Mouse (Mus musculus) spleen, postnatal 36 days (tissue): Measurements from ENCODE around the gene Anln.
A peak's percentile ranks its signal among the peaks of the same experiment; 100 is the strongest.
"Not testable (repeated sequence)": the region's sequence is repeated elsewhere in the genome, so short reads cannot be mapped to it uniquely, and the experiment has no call there.

ENCODE experiments used
- DNase-seq, 2 experiments: peaks; one replicate each; pipeline ENCODE4 v3.0.0; 2022; ENCODE audit warnings: low spot score in 2 of 2, mixed read lengths in 1 of 2

The Anln gene

GRCm38 (mm10) chr9:22389021-22389476 is at the start of gene Anln:
Gene Anln, minus strand, starts transcription at chr9:22389188.
- peak; percentile 90 to 91 for DNase-seq

- DNase-seq: no peak
Observed at GRCm38 (mm10) chr9:22434101-22434500, 45.1 kb upstream of the Anln start.

GRCm38 (mm10) chr9:22433221-22433620 is 44.2 kb upstream of the Anln start:
- DNase-seq: no peak

GRCm38 (mm10) chr9:22430315-22430840 is 41.4 kb upstream of the Anln start:
- DNase-seq: peak in 1 of 2 experiments; percentile 20

DNA sequence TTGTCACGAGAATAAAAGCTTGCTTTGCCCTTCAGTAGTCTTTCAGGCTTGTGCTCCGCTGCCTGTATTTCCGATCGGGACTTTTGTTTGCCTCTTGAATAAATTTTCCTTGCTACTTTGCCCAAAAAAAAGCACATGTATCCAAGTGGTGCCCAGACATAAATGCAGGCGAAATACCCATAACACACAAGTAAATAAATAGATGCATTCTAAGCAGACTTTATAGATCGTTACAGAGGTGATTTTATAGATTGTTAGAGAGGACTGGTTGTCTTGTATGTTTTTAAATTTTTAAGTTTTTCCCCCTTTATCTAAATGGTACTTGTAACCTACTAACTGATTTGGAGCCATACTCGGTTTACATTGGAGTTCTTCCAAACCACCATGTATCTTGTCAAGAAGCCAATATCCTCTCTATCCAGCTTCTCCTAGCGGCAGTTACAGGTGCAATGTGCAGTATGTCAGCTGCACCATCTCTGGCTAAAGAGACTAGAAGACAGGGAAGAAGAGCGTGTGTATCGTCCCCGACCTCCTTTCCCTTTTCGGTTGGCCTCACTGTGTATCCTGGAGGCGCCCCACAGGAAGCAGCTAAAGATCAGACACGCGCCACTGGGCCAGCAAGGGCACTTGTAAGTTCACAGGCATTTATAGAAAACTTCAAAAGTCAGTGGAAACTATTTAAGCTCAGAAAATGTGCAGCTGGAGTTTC is 40.7 kb upstream of the Anln start:
- DNase-seq: peak; percentile 54 to 63

- no peak for DNase-seq
Observed at GRCm38 (mm10) chr9:22428666-22429410, 39.9 kb upstream of the Anln start.

- DNase-seq: no peak
Observed at GRCm38 (mm10) chr9:22428028-22428665, 39.2 kb upstream of the Anln start.

GRCm38 (mm10) chr9:22424719-22425118 is 35.7 kb upstream of the Anln start:
- DNase-seq: no peak

GRCm38 (mm10) chr9:22424196-22424595 is 35.2 kb upstream of the Anln start:
- DNase-seq: no peak

- DNase-seq: no peak
Observed at GRCm38 (mm10) chr9:22423507-22423906, 34.5 kb upstream of the Anln start.

- no peak for DNase-seq
Observed at GRCm38 (mm10) chr9:22422559-22422958, 33.6 kb upstream of the Anln start.

DNA sequence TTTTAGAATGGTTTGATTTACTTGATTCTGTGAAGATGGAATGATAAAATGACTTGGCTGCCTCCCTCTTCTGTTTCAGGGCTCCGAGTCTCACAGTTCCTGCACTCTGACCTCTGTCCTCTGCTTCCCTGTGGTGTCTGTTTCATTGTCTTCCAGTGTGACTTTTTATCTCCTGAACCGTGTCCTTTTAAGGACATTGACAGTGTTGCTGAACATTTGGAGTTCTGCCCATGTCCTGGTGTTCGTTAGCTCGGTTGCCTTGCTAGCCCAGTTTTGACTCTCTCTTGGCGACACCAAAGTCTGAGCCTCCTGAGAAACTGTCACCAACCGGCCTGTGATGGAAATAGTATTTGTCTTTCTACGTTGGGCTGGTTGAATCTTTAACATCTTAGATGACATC is 31.5 kb upstream of the Anln start:
- DNase-seq: no peak

- no peak for DNase-seq
Observed at GRCm38 (mm10) chr9:22419877-22420276, 30.9 kb upstream of the Anln start.

GRCm38 (mm10) chr9:22417547-22417946 is 28.6 kb upstream of the Anln start:
- no peak for DNase-seq

DNA sequence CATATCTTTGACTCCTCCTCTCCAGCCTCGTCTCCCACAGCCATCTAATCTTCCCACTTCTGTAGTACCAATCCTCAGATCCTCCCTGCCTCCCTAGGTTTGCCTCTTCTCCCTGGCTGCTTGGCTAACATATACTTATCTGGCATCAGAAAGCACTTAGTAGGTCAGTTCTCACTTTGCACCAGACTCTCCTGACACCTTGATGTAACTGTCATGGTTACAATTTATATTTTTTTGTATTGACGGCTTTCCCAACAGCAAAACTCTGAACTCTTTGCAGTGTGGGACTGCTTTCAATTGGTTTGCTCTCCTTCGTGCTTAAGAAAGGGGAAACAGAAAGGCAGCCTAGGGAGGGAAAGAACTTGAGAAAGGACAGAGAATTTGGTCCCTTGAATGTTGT is 27.2 kb upstream of the Anln start:
- DNase-seq: no peak

DNA sequence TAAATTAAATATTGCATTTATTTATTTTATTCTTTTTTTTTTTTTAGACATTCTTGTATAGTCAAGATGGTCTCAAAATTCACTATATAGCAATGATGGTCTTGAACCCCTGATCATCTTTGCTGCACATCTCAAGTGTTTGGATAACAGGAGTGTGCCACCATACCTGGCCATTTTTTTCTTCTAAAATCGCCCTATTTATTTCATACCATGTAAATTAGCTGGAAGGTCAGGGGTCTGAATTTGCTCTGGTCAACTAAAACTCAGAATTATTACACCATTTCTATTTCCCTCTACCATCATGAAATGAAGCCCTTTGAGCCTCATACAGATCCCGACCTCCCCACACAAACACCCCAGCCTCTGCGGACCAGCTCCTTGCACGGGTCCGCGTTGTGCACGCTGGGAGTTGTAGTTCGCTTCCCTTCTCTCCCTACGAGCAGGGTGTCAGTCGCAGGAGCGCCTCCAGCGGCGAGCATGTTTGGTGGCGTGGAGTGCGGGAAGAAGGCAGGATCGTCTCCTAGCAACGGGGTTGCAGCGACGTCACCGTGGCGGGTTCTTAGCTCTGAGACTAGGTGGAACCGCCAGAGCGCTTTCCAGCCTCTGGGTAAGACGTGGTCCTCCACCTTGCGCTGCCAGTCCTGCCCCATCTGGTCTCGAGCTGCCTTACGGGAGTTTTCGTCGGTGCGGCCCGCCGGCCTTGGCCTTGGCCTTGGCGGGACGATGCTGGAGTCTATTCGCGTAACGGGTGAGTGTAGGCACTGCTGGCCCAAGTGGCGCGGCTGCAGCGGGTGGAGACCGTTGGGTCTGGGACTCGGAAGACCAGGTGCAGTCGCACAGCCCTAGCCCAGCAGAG is 22.2 kb upstream of the Anln start, which contains the start of gene 9530077C05Rik:
Gene 9530077C05Rik, plus strand, starts transcription at position 512 of the 856 bp plus-strand sequence.
- peak; percentile 93 to 94 for DNase-seq

GRCm38 (mm10) chr9:22409501-22409900 is 20.5 kb upstream of the Anln start:
- DNase-seq: no peak

DNA sequence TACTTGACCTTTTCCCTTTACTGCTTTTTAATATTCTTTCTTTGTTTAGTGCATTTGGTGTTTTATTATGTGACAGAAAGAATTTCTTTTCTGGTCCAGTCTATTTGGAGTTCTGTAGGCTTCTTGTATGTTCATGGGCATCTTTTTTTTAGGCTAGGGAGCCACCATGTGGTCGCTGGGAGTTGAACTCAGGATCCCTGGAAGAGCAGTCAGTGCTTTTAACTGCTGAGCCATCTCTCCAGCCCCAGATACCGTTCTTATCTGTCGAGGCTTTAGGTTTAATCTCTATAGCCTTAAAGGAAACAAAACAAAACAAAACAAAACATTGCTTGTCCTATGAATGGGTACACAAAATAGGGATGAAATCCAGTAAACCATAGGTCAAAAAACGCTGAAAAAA is 19.4 kb upstream of the Anln start:
- not testable (repeated sequence) for DNase-seq

DNA sequence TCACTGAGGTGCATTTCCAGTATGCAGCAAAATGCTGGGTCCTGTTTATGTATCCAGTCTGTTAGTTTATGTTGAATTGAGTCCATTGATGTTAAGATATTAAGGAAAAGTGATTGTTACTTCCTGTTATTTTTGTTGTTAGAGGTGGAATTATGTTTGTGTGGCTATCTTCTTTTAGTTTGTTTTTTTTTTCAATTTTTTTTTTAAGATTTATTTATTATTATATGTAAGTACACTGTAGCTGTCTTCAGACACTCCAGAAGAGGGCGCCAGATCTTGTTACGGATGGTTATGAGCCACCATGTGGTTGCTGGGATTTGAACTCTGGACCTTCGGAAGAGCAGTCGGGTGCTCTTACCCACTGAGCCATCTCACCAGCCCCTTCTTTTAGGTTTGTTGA is 18.6 kb upstream of the Anln start:
- not testable (repeated sequence) for DNase-seq

GRCm38 (mm10) chr9:22405414-22405813 is 16.4 kb upstream of the Anln start:
- no peak for DNase-seq

GRCm38 (mm10) chr9:22403501-22403900 is 14.5 kb upstream of the Anln start:
- not testable (repeated sequence) for DNase-seq
